Mouse (Mus musculus) mouse embryonic stem cell (cell line): Measurements from ENCODE around the gene Pspc1.
"Not testable (repeated sequence)": the region's sequence is repeated elsewhere in the genome, so short reads cannot be mapped to it uniquely, and the experiment has no call there.

ENCODE experiments used
- in situ Hi-C, 2 experiments: fragments of 300-500 bp; cut with MboI; formaldehyde crosslinking; loops; 1 replicate in 1 of 2; 3 replicates in 1 of 2; pipeline ENCODE4 v1.14.3; 2019 to 2020; ENCODE audit warnings: low sequenced_read_pairs in 2 of 2, low pct_unique_long_range_greater_than_20kb in 1 of 2, mixed read lengths in 1 of 2; ENCODE audit not compliant: unreplicated experiment in 1 of 2

The Pspc1 gene

GRCm38 (mm10) chr14:56778200-56778932 is at the start of gene Pspc1:
Gene Pspc1 (minus strand): TSS chr14:56778316.
- in situ Hi-C loops, result no loop called here

GRCm38 (mm10) chr14:56824562-56824961 is 46.4 kb upstream of the Pspc1 start:
- in situ Hi-C loops, result no loop called here

DNA sequence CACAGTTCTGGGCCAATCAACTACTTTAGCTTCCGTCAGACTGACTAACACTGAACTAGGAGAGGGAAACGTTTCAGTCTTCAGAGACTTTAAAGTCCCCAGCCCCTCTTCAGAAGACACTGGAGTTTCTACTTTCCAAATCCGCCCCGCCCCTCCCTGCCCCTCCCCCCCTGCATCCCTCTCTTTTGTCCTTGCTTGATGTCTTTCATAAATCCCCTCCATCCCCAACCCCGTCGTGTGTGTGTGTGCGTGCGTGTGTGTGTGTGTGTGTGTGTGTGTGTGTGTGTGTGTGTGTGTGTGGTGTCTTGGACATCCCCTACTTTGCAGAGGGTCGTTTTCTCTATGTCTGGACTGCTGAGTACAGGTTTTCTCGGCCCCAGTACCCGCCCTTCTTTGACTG is 39.5 kb upstream of the Pspc1 start:
- in situ Hi-C loops, result no loop called here

DNA sequence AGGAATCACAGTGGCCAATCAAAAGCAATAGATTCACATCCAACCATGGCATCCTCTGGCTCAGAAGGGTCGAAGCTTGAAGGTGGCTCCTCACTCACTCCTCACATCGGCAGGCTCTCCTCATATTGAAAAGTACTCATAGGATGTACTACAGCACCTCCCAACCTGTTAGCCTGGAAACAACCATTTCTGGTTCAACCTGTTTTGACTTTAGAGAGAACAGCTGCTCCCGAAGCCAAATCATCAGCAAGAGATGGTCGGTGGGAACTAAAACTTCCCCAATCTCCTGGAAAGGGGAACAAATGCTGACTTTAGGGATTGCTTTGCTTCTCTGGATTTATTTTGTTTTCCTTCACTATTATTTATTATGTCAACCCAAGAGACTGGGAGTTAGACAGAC is 39.0 kb upstream of the Pspc1 start:
- in situ Hi-C loops, result no loop called here

- in situ Hi-C loops, result no loop called here
Measured at GRCm38 (mm10) chr14:56816541-56816940, 38.4 kb upstream of the Pspc1 start.

DNA sequence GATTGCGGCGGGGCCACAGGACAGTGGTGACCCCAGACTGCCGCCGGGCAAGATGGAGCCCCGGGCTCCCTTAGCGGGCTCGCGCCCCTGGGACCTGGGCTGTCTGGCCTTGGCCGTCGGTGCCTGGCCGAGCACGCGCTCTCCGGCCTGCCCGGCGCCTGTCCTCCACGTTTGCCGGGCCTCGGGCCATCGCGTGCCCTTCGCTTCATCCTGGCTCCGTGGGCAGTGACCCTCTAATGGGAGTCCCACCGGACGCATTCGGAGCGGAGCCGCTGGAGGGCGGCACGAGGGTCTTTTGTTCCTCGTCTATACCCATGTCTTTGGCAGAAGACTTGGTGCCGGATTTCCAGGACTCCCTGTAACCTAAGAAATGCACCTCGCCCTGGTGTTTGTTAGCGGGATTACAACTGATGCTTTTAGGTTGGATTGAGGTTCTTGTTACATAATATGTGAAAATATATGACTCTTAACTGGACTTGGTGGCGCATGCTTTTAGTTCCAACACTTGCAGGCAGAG is 34.5 kb upstream of the Pspc1 start:
- in situ Hi-C loops, result no loop called here

DNA sequence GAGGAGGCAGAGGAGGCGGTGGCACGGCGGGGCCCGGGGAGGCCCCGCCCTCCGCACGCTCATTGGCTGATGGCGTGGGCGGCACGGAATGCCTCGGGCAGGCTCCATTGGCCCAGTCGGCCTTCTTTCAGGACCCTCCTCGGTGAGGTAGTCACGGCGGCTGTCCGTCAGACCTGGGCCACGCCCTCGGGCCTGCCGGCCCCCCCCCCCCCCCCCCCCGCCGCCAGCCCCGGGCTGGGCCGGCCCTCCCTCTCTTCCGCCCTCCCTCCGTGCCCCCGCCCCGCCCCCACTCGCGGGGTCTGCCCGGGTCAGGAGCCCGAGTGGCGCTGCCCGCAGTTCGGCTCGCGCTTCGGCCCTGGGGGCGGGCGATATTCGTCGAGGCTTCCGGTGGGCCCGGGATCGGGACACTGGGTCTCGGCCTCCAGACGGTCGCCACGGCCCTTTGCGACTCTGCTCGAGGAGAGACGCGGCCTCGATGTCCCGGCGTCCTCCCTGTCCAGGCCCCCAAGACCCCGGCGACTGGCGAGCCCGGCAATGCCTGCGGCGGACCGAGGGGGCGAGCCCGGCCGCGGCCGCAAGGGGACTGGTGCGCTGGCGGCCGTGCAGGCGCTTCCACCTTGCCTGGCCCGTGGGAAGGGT is 33.7 kb upstream of the Pspc1 start, which contains the start of gene Zmym5:
Gene Zmym5 (minus strand): TSS at position 16 of the 639 bp plus-strand sequence.
- in situ Hi-C loops, result not testable (repeated sequence)

GRCm38 (mm10) chr14:56810781-56811690 is 32.9 kb upstream of the Pspc1 start:
- in situ Hi-C loops, result not testable (repeated sequence)

DNA sequence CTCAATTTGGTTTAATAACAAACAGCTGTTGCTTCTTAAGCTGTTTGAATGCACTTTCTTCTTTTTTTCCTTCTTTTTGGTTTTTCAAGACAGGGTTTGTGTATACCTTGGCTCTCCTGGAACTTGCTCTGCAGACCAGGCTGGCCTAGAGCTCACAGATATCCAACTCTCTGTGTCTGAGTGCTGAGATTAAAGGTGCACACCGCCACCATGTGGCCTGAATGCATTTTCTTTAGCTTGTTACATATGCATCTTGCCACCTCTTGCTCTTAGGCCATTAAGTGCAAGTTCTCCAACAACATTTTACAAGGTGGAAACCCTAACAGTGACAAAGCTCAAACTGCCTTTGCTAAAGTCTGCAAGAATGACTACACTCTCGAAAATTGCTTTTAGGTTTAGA is 15.1 kb upstream of the Pspc1 start:
- in situ Hi-C loops, result no loop called here

DNA sequence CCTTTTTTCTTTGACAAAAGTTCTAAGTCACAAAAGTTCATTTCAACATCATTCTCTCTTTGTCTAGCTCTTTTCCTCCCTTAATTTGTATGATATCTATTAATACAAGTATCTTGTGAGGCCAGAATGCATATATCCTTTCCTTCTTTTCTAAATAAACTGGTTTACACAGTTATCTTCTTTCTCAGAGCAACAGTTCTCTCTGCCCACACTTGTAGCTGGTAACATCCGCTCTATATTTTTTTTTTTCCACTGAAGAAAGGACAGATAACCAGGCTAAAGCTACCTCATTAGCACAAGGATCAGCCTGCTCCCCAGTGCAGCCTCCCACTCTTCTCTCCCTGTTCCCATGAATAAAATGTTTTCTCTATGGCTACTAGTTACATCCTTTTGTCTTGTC is 6.5 kb upstream of the Pspc1 start:
- in situ Hi-C loops, result no loop called here

GRCm38 (mm10) chr14:56778933-56779300 is 801 bp upstream of the Pspc1 start:
- in situ Hi-C loops, result no loop called here

GRCm38 (mm10) chr14:56777360-56778136 is 568 bp downstream of the Pspc1 start:
- in situ Hi-C loops, result no loop called here

DNA sequence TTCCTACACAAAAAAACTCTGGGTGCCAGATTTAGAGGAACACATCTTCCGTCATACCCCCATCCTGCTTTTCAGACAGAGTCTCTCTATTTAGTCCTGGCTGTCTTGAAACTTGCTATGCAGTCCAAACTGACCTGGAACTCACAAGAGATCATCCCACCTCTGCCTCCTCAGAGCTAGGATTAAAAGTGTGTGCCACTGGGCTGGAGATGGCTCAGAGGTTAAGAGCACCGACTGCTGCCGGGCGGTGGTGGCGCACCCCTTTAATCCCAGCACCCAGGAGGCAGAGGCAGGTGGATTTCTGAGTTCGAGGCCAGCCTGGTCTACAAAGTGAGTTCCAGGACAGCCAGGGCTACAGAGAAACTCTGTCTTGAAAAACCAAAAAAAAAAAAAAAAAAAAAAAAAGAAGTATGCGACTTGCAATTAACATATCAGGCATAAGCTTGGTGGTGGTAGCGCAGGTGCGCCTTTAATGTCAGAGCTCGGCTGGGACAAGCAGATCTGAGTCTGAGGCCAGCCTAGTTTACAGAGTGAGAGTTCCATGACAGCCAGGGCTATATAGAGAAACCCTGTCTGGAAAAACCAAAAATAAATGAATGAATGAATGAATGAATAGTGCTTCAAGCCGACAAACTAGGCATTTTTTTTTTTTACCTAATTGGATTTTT is 1.4 kb downstream of the Pspc1 start:
- in situ Hi-C loops, result no loop called here

GRCm38 (mm10) chr14:56775416-56775815 is 2.7 kb downstream of the Pspc1 start:
- in situ Hi-C loops, result no loop called here

GRCm38 (mm10) chr14:56766438-56766837 is 11.7 kb downstream of the Pspc1 start:
- in situ Hi-C loops, result not testable (repeated sequence)

DNA sequence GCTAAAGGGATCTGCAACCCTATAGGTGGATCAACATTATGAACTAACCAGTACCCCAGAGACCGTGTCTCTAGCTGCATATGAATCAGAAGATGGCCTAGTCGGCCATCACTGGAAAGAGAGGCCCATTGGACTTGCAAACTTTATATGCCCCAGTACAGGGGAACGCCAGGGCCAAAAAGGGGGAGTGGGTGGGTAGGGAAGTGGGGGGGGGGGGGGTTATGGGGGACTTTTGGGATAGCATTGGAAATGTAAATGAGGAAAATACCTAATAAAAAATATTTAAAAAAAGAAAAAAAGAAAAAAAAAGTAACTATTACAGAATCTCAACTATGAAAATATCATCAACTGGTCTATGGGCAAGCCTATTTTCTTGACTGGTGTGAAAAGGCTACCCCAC is 13.0 kb downstream of the Pspc1 start:
- in situ Hi-C loops, result not testable (repeated sequence)

DNA sequence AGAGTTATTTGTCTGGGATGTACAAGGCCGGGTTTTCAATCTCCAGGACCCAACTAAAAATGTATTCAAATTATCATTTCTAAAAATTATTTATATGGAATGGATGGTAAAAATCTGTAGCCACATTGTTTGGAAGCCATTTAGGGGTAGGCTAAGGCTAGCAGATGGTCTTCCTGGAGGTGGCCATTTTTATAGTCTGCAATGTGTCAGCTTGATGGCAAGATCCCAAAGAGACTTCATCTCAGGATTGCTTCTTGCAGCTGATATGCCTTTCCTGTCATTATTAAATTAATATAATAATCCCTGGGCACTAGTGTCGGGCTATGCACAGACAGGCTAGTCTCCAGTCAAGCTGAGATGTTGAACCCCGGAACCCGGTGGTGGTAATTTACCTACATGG is 26.8 kb downstream of the Pspc1 start:
- in situ Hi-C loops, result no loop called here

DNA sequence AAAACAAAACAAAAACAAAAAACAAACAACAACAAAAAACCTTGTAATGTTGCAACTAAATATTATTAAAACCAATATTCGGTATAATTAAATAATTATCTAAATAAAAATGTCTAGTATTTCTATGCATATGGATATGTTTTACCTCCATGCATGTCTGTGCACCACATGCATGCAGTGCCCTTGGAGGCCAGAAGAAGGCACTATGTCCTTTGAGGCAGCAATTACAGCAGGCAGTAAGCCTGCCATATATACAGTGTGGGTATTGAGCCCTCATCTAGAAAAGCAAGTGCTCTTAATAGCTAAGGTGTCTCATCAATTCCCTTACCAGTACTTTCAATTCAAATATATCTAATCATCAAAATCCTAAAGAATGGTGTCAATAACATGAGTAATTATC is 37.9 kb downstream of the Pspc1 start:
- in situ Hi-C loops, result no loop called here
